Mouse (Mus musculus): ENCODE measurements at regions not wholly inside any gene's neighbourhood (a gene's known extent, or its start where the extent isn't known, plus 50 kb on each side); places are given as distances from the start of the nearest gene placed in this dataset.

DNA sequence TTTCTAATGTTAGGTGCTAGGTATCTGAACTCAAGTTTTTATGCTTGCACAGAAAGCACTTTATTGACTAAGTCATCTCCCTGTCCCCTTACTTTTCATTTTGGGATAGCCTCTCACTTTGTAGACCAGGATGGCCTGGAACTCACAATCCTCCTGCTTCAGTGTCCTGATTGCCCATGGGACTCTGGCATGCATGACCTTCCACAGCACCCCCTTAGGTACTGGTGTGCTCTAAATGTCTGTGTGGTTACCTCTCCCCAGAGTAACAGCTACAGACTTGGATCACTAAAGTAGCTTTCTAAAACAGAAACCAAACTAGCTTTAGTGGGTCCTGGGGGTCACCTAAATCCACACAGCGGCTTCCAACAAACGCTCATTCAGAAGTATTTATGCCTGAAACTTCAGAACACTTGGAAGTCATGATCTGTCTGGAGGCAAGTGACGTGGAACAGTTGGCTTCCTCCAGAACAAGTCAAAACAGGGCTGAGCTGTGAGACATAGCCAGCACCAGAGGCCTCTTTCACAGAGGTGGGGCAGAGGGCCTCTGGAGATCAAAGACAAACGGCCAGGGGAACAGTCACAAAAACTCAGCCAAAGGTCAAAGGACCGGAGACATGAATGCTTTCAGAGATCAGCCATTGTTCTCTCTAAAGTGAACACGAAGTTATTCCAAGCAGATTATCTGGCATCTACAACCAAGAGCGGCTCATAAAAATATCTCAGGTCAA, 80.8 kb upstream of the Nebl start:
- H3K4me1 ChIP-seq (ENCODE audit: insufficient read depth, low read depth, low read length): no peaks in the 10 kb centered on the region
- no peak overlapping the region for H3K27ac ChIP-seq (ENCODE audit: low read length)
- WGBS: 33% methylated on average over 7 of the region's 7 CpGs
- H3K27me3 ChIP-seq (replicated peaks; ENCODE audit: insufficient read depth, low read length): no peaks in the 10 kb centered on the region
- DNase-seq (ENCODE audit: low spot score) (peak; percentile 6), ATAC-seq (no peak)
- no peaks in the 10 kb centered on the region for H3K36me3 ChIP-seq (ENCODE audit: insufficient read depth, low read length)
- no peak overlapping the region for H3K4me2 ChIP-seq (replicated peaks; ENCODE audit: low read depth, low read length)
- no peak for TF ChIP-seq EP300 (IDR thresholded peaks at IDR 0.05)
- H3K9ac ChIP-seq (replicated peaks; ENCODE audit: low read depth): no peak overlapping the region
- no peak overlapping the region for H3K4me3 ChIP-seq (ENCODE audit: low read depth, low read length)
- no peaks in the 10 kb centered on the region for H3K9me3 ChIP-seq (ENCODE audit: low read length)

Measured in lung, postnatal 0 days (tissue).